Mouse (Mus musculus): ENCODE measurements around the gene Rfxap. TPM values are rescaled to one million over a fixed set of nuclear protein-coding genes. Genes with fewer than 3 reads are reported as not detected.

The Rfxap gene
- total and polyA plus RNA-seq, 3 experiments, result 43.0 to 76.0 TPM; not detected in 1

DNA sequence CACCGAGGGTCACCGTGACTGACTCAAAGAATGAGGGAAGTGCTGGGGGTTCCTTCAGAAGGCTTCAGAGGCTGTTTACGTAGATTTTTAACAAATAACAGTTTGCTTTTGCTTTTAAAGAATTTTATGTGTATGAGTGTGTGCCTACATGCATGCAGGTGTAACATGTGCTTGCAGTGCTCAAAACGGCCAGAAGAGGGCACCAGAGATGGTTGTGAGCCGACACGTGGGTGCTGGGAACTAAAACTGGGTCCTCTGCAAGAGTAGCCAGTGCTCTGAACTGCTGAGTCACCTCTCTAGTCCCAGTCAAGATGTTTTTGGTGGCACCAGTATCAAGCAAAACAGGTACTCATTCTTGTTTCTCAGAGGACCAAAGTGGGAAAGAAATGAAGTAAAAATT, 34.0 kb downstream of the Rfxap start:
- Histone ChIP-seq H3K36me3 (ENCODE audit: control insufficient read depth in 1 of 2, insufficient read depth in 2 of 2, low read length in 2 of 2) (peaks cover 0 to 9% of the 10 kb centered on the region in 2 experiments; a peak in 2 of 4 replicates), H3K4me1 (ENCODE audit: control insufficient read depth in 1 of 2, insufficient read depth in 2 of 2, low read length in 2 of 2) (peaks cover 0 to 14% of the 10 kb centered on the region in 2 experiments; a peak in 3 of 4 replicates), H3K27ac (ENCODE audit: control insufficient read depth, low read depth, low read length) (no peak overlapping the region), H3K27me3 (ENCODE audit: control insufficient read depth in 1 of 2, insufficient read depth in 2 of 2, low read length in 2 of 2) (no peaks in the 10 kb centered on the region), H3K79me2 (ENCODE audit: control insufficient read depth, insufficient read depth, low read length, poor library complexity) (no peaks in the 10 kb centered on the region), H3K9me3 (replicated peaks; ENCODE audit: insufficient read depth, low read length) (no peaks in the 10 kb centered on the region), H3K4me3 (ENCODE audit: control insufficient read depth in 1 of 2, insufficient read depth in 1 of 2, low read depth in 2 of 2, low read length in 2 of 2) (no peak overlapping the region), H3K9ac (ENCODE audit: control insufficient read depth, low read depth, low read length, poor library complexity, severe bottlenecking) (no peak overlapping the region)
- TF ChIP-seq EP300 (IDR thresholded peaks at IDR 0.05; ENCODE audit: low read depth in 1 of 2, low read length in 2 of 2) (no peak), MYC (IDR thresholded peaks at IDR 0.05; ENCODE audit: low read depth, low read length) (0 out of 2 replicates have a peak, but pooled peaks have one; percentile 26), CTCF (IDR thresholded peaks at IDR 0.05 in 2 of 3, conservative IDR thresholded peaks at IDR 0.05 in 1 of 3; ENCODE audit: control insufficient read depth in 1 of 3, insufficient read depth in 1 of 3, low read depth in 2 of 3, low read length in 3 of 3, poor library complexity in 1 of 3, severe bottlenecking in 1 of 3) (peak; percentile 35 to 46 (median 36))
- peak; percentile 39 for DNase-seq (ENCODE audit: low read depth, low spot score)

DNA sequence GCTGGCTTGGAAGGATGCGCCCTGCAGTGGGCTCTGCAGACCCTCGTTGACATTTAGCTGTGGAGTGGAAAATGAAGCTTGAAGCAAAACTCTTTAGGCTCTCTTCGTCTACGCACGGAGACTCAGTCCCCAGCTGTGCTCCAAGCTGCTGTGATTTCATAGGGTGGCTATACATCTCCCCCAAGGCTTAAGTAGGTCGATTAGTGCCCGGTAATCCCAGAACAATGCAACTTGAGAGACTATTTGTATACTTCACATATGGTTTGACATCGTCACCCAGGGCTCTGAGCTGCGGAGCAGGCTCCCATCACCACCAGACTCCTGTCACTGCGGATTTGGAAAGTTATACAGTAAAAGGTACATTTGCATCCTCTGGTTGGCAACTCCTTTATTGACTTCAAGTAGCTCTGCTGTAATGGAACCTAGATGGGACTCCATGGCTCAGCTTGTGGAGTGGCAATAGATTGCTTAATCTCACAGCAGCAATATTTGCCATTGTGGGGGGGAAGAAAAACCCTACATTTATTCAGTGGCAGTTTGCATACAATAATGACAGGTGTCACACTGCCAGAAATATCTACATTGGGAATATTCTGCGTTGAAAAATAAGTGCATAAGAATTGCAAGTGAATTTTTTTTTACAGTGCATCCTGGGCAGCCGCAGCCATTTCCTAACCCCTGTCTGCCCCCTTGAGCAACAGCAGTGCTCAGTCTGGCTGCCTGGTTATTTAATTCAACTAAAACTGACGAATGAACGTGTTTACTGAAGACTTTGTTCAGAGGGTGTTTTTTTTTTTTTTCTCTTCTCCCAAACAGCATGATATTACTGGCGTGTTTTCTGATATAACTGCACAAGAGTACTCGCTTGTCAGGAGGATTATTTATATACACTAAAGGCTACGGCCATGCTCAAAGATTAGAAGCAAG, 38.0 kb downstream of the Rfxap start:
- Histone ChIP-seq H3K4me1 (ENCODE audit: control insufficient read depth in 1 of 2, insufficient read depth in 2 of 2, low read length in 2 of 2) (peaks cover 4 to 8% of the 10 kb centered on the region in 2 experiments), H3K9me3 (replicated peaks; ENCODE audit: insufficient read depth, low read length) (no peaks in the 10 kb centered on the region)

DNA sequence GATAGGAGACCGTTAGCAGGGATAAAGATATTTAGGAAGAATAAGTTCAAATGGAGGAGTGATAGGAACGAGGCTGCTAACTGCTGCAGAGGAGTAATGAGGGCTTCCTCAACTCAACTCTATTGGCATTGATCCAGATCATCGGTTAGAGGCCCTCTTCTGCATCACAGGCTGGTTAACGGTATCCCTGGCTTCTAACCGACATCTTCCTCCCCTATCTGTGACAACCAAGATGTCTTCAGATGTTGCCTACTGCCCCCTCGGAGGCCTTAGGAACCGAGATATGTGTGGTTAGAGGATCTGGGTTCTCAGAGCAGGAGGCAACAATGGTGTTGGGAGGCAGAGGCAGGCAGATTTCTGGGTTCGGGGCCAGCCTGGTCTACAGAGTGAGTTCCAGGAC, 39.0 kb downstream of the Rfxap start:
- DNase-seq (ENCODE audit: low read depth, low spot score), result peak; percentile 91
- no peak overlapping the region for H3K4me3 ChIP-seq (ENCODE audit: control insufficient read depth in 1 of 2, insufficient read depth in 1 of 2, low read depth in 2 of 2, low read length in 2 of 2)
- peak overlapping the region; percentile 21; the same call in 1 of the 2 replicates for H3K27ac ChIP-seq (ENCODE audit: control insufficient read depth, low read depth, low read length)
- H3K27me3 ChIP-seq (ENCODE audit: control insufficient read depth in 1 of 2, insufficient read depth in 2 of 2, low read length in 2 of 2), result no peaks in the 10 kb centered on the region
- H3K79me2 ChIP-seq (ENCODE audit: control insufficient read depth, insufficient read depth, low read length, poor library complexity), result no peaks in the 10 kb centered on the region
- H3K4me1 ChIP-seq (ENCODE audit: control insufficient read depth in 1 of 2, insufficient read depth in 2 of 2, low read length in 2 of 2), result peaks cover 4 to 8% of the 10 kb centered on the region in 2 experiments
- no peak overlapping the region for H3K9ac ChIP-seq (ENCODE audit: control insufficient read depth, low read depth, low read length, poor library complexity, severe bottlenecking)
- peaks cover 0 to 4% of the 10 kb centered on the region in 2 experiments; a peak in 2 of 4 replicates for H3K36me3 ChIP-seq (ENCODE audit: control insufficient read depth in 1 of 2, insufficient read depth in 2 of 2, low read length in 2 of 2)
- H3K9me3 ChIP-seq (replicated peaks; ENCODE audit: insufficient read depth, low read length), result no peaks in the 10 kb centered on the region
- TF ChIP-seq TCF12 (IDR thresholded peaks at IDR 0.05; ENCODE audit: low read depth, low read length), result peak; percentile 78
- no peak for TF ChIP-seq ZKSCAN1 (IDR thresholded peaks at IDR 0.05; ENCODE audit: low read depth, low read length)
- TF ChIP-seq MYB (IDR thresholded peaks at IDR 0.05; ENCODE audit: low read depth, low read length), result peak; percentile 95
- no peak for TF ChIP-seq RAD21 (IDR thresholded peaks at IDR 0.05; ENCODE audit: low read depth, low read length)
- no peak for TF ChIP-seq E2F4 (IDR thresholded peaks at IDR 0.05; ENCODE audit: borderline replicate concordance, low read depth, low read length)
- no peak for TF ChIP-seq UBTF (IDR thresholded peaks at IDR 0.05; ENCODE audit: borderline replicate concordance, insufficient read depth, low read depth, low read length)
- TF ChIP-seq HCFC1 (IDR thresholded peaks at IDR 0.05; ENCODE audit: low read depth, low read length), result no peak
- no peak for TF ChIP-seq NRF1 (IDR thresholded peaks at IDR 0.05; ENCODE audit: insufficient read depth, low read depth, low read length, poor library complexity, severe bottlenecking)
- TF ChIP-seq ZNF384 (IDR thresholded peaks at IDR 0.05; ENCODE audit: low read depth, low read length), result no peak
- no peak for TF ChIP-seq MXI1 (IDR thresholded peaks at IDR 0.05; ENCODE audit: low read depth, low read length)
- peak; percentile 46; the same call in 1 of the 2 replicates for TF ChIP-seq GATA1 (IDR thresholded peaks at IDR 0.05; ENCODE audit: low read depth, low read length)
- no peak for TF ChIP-seq GABPA (IDR thresholded peaks at IDR 0.05; ENCODE audit: low read depth, low read length)
- peak; percentile 31; the same call in 1 of the 2 replicates for TF ChIP-seq ETS1 (IDR thresholded peaks at IDR 0.05; ENCODE audit: low read depth, low read length)
- no peak for TF ChIP-seq NELFE (IDR thresholded peaks at IDR 0.05; ENCODE audit: low read depth, low read length)
- no peak for TF ChIP-seq ELF1 (IDR thresholded peaks at IDR 0.05; ENCODE audit: low read depth, low read length)
- no peak for TF ChIP-seq MAZ (IDR thresholded peaks at IDR 0.05; ENCODE audit: low read depth, low read length)
- TF ChIP-seq JUND (IDR thresholded peaks at IDR 0.05; ENCODE audit: low read depth, low read length), result no peak

More for the DNA sequence above, 38.0 kb downstream of the Rfxap start:
- DNase-seq (ENCODE audit: low read depth, low spot score), result no peak
- Histone ChIP-seq H3K9ac (ENCODE audit: control insufficient read depth, low read depth, low read length, poor library complexity, severe bottlenecking) (no peak overlapping the region), H3K79me2 (ENCODE audit: control insufficient read depth, insufficient read depth, low read length, poor library complexity) (no peaks in the 10 kb centered on the region), H3K27me3 (ENCODE audit: control insufficient read depth in 1 of 2, insufficient read depth in 2 of 2, low read length in 2 of 2) (no peaks in the 10 kb centered on the region), H3K36me3 (ENCODE audit: control insufficient read depth in 1 of 2, insufficient read depth in 2 of 2, low read length in 2 of 2) (peaks cover 0 to 4% of the 10 kb centered on the region in 2 experiments; a peak in 2 of 4 replicates), H3K4me3 (ENCODE audit: control insufficient read depth in 1 of 2, insufficient read depth in 1 of 2, low read depth in 2 of 2, low read length in 2 of 2) (no peak overlapping the region), H3K27ac (ENCODE audit: control insufficient read depth, low read depth, low read length) (no peak overlapping the region)
- TF ChIP-seq SMC3 (IDR thresholded peaks at IDR 0.05; ENCODE audit: low read depth, low read length) (no peak), ELF1 (IDR thresholded peaks at IDR 0.05; ENCODE audit: low read depth, low read length) (no peak), NELFE (IDR thresholded peaks at IDR 0.05; ENCODE audit: low read depth, low read length) (no peak), MYC (IDR thresholded peaks at IDR 0.05; ENCODE audit: low read depth, low read length) (no peak), ZNF384 (IDR thresholded peaks at IDR 0.05; ENCODE audit: low read depth, low read length) (no peak), MXI1 (IDR thresholded peaks at IDR 0.05; ENCODE audit: low read depth, low read length) (no peak), MAFK (IDR thresholded peaks at IDR 0.05; ENCODE audit: borderline replicate concordance, low read depth, low read length) (no peak), USF1 (IDR thresholded peaks at IDR 0.05; ENCODE audit: low read depth, low read length) (no peak), KAT2A (conservative IDR thresholded peaks at IDR 0.05; ENCODE audit: low read depth, low read length) (no peak), NRF1 (IDR thresholded peaks at IDR 0.05; ENCODE audit: insufficient read depth, low read depth, low read length, poor library complexity, severe bottlenecking) (no peak)
